Mouse (Mus musculus): ENCODE data around the gene Hspb9.

Gene Hspb9

GRCm38 (mm10) chr11:100735954-100736745 is 22.5 kb downstream of the Hspb9 start:
- DNase-seq, result no peak

- DNase-seq, result no peak
These were observed 23.1 kb downstream of the Hspb9 start for GRCm38 (mm10) chr11:100736746-100737080.

- no peak for DNase-seq
These were observed 23.6 kb downstream of the Hspb9 start for GRCm38 (mm10) chr11:100737105-100737733.

GRCm38 (mm10) chr11:100738066-100738604 is 24.5 kb downstream of the Hspb9 start, which contains the start of gene Rab5c:
Gene Rab5c (minus strand): TSS chr11:100738215.
- peak; percentile 96 for DNase-seq

- no peak for DNase-seq
These were observed 25.1 kb downstream of the Hspb9 start for GRCm38 (mm10) chr11:100738749-100739148.

GRCm38 (mm10) chr11:100741348-100741747 is 27.7 kb downstream of the Hspb9 start:
- no peak for DNase-seq

GRCm38 (mm10) chr11:100745085-100745484 is 31.4 kb downstream of the Hspb9 start:
- peak; percentile 67 for DNase-seq

- no peak for DNase-seq
These were observed 32.9 kb downstream of the Hspb9 start for GRCm38 (mm10) chr11:100746546-100746945.

GRCm38 (mm10) chr11:100747114-100747513 is 33.5 kb downstream of the Hspb9 start:
- DNase-seq, result no peak

- DNase-seq, result no peak
These were observed 35.0 kb downstream of the Hspb9 start for GRCm38 (mm10) chr11:100748620-100749019.

GRCm38 (mm10) chr11:100749469-100749868 is 35.8 kb downstream of the Hspb9 start:
- DNase-seq, result no peak

- DNase-seq, result no peak
These were observed 36.5 kb downstream of the Hspb9 start for GRCm38 (mm10) chr11:100750127-100750526.

- DNase-seq, result no peak
These were observed 38.6 kb downstream of the Hspb9 start for GRCm38 (mm10) chr11:100752294-100752693.

- no peak for DNase-seq
These were observed 40.5 kb downstream of the Hspb9 start for GRCm38 (mm10) chr11:100754021-100754692.

- DNase-seq, result no peak
These were observed 41.0 kb downstream of the Hspb9 start for GRCm38 (mm10) chr11:100754693-100755057.

GRCm38 (mm10) chr11:100756476-100756875 is 42.8 kb downstream of the Hspb9 start:
- no peak for DNase-seq

- no peak for DNase-seq
These were observed 43.9 kb downstream of the Hspb9 start for GRCm38 (mm10) chr11:100757566-100757965.

- DNase-seq, result peak; percentile 54
These were observed 45.3 kb downstream of the Hspb9 start for GRCm38 (mm10) chr11:100758707-100759610.

- peak; percentile 78 for DNase-seq
These were observed 46.1 kb downstream of the Hspb9 start, which contains the start of gene Kcnh4 for GRCm38 (mm10) chr11:100759611-100760233. Gene Kcnh4 (minus strand): TSS chr11:100759942.

- peak; percentile 82 for DNase-seq
These were observed 47.9 kb downstream of the Hspb9 start for GRCm38 (mm10) chr11:100761547-100762045.

GRCm38 (mm10) chr11:100762831-100763230 is 49.2 kb downstream of the Hspb9 start, which contains the start of gene Hcrt:
Gene Hcrt (minus strand): TSS chr11:100762931.
- no peak for DNase-seq

Data from thymus, postnatal 25 days (tissue).